Mouse (Mus musculus): ENCODE data around the gene Catsper3. TPM values are rescaled to one million over a fixed set of nuclear protein-coding genes. Genes with fewer than 3 reads are reported as not detected.

Catsper3 gene
- polyA plus RNA-seq, 1 experiment from 2014 or later = not detected

DNA sequence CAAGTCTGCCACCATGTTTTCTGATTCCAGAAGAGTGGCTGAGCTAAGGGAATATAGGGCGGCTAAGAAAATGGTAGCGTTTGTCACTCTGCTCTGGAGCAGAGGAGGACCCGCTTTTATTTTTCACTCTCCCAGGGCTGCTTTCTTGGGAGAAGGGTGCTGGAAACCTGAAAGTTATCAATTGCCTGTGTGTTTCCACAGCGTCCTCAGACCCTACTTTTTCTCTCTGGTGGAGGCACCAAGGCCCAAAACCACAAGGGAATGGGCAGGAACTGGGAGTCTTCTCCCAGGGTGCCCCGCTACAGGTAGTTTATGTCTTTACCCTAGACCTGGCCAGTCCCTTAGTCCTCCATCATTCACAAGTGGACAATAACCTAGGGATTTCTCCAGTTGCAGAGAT is 50.3 kb downstream of the Catsper3 start:
- Histone ChIP-seq H3K27ac (replicated peaks) (0 out of 2 replicates have a peak overlapping the region, but pooled peaks have one; percentile 22), H3K9me3 (replicated peaks) (no peaks in the 10 kb centered on the region), H3K4me1 (peaks cover 39% of the 10 kb centered on the region), H3K9ac (no peak overlapping the region), H3K36me3 (no peaks in the 10 kb centered on the region), H3K4me2 (replicated peaks) (peak overlapping the region; percentile 19; the same call in 1 of the 2 replicates), H3K27me3 (peaks cover 56% of the 10 kb centered on the region), H3K4me3 (replicated peaks) (peak overlapping the region; percentile 36)
- WGBS = 11% methylated on average over 5 of the region's 5 CpGs
- no peak for ATAC-seq (ENCODE audit: insufficient number of reproducible peaks, low FRiP score, low TSS enrichment, low read depth)

GRCm38 (mm10) chr13:55835548-55836097 is 51.3 kb downstream of the Catsper3 start:
- Histone ChIP-seq H3K36me3 (no peaks in the 10 kb centered on the region), H3K27me3 (peaks cover 57% of the 10 kb centered on the region), H3K4me2 (replicated peaks) (peak overlapping the region; percentile 40), H3K27ac (replicated peaks) (peak overlapping the region; percentile 58), H3K4me1 (peaks cover 37% of the 10 kb centered on the region), H3K4me3 (replicated peaks) (peak overlapping the region; percentile 36), H3K9ac (peak overlapping the region; percentile 33; the same call in 1 of the 2 replicates), H3K9me3 (replicated peaks) (no peaks in the 10 kb centered on the region)
- ATAC-seq (ENCODE audit: insufficient number of reproducible peaks, low FRiP score, low TSS enrichment, low read depth) = 0 out of 2 replicates have a peak, but pooled peaks have one; percentile 8
- under 1% methylated on average over 33 of the region's 33 CpGs for whole genome bisulfite sequencing

DNA sequence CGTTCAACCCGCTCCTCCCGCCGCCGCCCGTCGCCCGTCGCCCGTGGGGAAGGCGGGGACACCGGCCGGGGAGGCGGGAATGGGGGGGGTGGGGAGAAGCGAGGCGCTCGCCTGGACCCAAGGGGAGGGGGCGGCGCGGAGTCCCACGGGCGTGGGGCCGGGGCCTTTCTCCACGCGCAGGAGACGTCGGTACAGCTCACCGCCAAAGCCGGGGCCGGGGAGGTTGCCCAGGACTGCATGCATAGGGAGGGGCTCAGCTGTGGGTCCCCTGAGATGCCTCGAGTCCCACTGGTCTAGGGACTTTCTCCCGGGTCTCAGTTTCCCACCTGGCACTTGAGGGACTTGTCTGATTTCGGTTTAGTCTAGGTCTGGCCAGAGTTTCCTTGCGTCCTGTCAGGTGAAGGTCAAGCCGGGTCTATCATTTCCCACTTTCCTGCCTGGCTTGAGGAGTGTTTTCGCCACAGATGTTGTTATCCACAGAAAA is 51.8 kb downstream of the Catsper3 start, which contains the start of gene Pitx1:
Gene Pitx1, minus strand, starts transcription at position 51 of the 484 bp plus-strand sequence.
- peak within 1 kb of the TSS; percentile 40 for H3K4me2 ChIP-seq (replicated peaks)
- no peaks in the 10 kb centered on the region for H3K9me3 ChIP-seq (replicated peaks)
- peak within 1 kb of the TSS; percentile 58 for H3K27ac ChIP-seq (replicated peaks)
- peaks cover 37% of the 10 kb centered on the region for H3K4me1 ChIP-seq
- H3K36me3 ChIP-seq = no peaks in the 10 kb centered on the region
- peak within 1 kb of the TSS; percentile 36 for H3K4me3 ChIP-seq (replicated peaks)
- no peak for ATAC-seq (ENCODE audit: insufficient number of reproducible peaks, low FRiP score, low TSS enrichment, low read depth)
- H3K9ac ChIP-seq = peak within 1 kb of the TSS; percentile 33; the same call in 1 of the 2 replicates
- peaks cover 58% of the 10 kb centered on the region for H3K27me3 ChIP-seq
- 3% methylated on average over 33 of the region's 36 CpGs for WGBS

DNA sequence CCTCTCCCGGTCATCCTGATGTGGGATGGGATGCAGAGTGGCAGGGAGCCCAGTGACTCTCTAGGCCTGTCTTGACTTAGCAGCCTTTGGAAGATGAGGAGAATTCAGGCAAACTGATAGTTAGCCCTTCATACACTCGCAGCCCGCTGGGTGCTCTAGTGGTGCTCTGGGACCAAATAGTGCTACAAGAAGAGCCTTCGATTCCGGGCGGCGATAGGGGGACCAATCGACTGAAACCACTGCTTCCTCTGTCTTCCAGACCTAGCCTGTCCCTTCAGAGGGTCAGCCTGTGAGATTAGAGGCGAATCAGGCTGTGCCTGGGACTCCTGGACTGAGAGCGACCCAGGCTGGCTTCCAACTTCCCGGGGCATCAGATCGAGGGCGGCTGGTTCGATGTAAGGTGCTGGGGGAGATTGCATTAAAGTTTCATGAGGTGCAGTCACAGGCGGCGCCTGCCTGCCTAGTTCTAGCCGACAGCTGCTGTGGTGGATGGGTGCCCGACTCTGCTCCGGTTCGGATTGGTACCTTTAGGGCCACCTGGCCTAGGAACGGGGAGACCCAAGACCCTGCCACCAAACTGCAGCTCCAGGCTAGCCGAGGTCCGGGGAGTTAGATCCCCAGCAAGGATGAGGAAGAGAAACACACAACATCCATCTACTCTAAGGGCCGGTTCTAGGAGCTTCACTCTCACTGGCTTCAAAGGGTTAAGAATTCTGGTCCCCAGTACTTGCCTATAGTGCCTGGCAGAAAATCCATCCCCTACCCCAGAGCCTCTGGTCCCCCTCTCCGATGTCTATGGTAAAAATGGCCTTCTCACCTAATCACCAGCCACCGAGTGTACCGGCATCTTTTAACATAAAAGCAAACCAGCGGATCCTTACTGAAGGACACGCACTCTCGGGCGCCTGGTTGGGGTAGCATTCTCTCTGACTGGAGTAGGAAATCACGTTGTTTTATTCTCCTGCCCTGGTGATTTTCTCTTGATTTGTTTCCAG is 52.7 kb downstream of the Catsper3 start:
- Histone ChIP-seq H3K4me2 (replicated peaks) (peak overlapping the region; percentile 8; the same call in 1 of the 2 replicates), H3K27ac (replicated peaks) (no peak overlapping the region), H3K4me1 (peaks cover 32% of the 10 kb centered on the region), H3K36me3 (no peaks in the 10 kb centered on the region), H3K9me3 (replicated peaks) (no peaks in the 10 kb centered on the region), H3K9ac (no peak overlapping the region), H3K4me3 (replicated peaks) (peak overlapping the region; percentile 36; the same call in 1 of the 2 replicates), H3K27me3 (peaks cover 60% of the 10 kb centered on the region)
- ATAC-seq (ENCODE audit: insufficient number of reproducible peaks, low FRiP score, low TSS enrichment, low read depth) = no peak
- 8% methylated on average over 32 of the region's 32 CpGs for WGBS

DNA sequence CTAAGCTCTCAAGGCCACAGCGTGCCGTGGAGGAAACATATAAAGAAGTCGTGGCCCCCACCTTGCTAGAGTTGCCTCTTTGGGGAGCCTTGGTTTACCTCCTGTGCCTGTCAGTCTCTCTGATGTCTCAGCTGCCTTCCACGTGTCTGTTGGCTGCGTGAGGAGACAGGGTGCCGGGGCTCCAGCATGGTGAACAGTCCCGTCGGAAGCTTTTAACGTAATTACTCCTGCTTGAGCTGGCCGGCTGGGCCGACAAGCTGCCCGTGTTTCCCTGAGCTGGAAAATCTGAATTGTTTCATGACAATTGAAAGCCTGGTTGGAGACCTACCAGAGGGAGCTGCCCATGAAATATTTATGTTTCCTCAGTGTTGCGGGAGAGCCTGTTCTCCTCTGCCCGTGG is 55.9 kb downstream of the Catsper3 start:
- Histone ChIP-seq H3K4me1 (peaks cover 32% of the 10 kb centered on the region), H3K4me3 (replicated peaks) (no peak overlapping the region), H3K27me3 (peaks cover 48% of the 10 kb centered on the region), H3K4me2 (replicated peaks) (no peak overlapping the region), H3K36me3 (no peaks in the 10 kb centered on the region), H3K9ac (no peak overlapping the region), H3K9me3 (replicated peaks) (no peaks in the 10 kb centered on the region), H3K27ac (replicated peaks) (no peak overlapping the region; the same call in 1 of the 2 replicates)
- no peak for ATAC-seq (ENCODE audit: insufficient number of reproducible peaks, low FRiP score, low TSS enrichment, low read depth)
- 24% methylated on average over 14 of the region's 14 CpGs for WGBS

GRCm38 (mm10) chr13:55843700-55844099 is 59.3 kb downstream of the Catsper3 start:
- Histone ChIP-seq H3K4me3 (replicated peaks) (no peak overlapping the region), H3K27me3 (peaks cover 81% of the 10 kb centered on the region), H3K36me3 (no peaks in the 10 kb centered on the region), H3K9me3 (replicated peaks) (no peaks in the 10 kb centered on the region), H3K4me1 (peaks cover 21% of the 10 kb centered on the region), H3K9ac (no peak overlapping the region), H3K4me2 (replicated peaks) (no peak overlapping the region), H3K27ac (replicated peaks) (no peak overlapping the region)
- WGBS = 96% methylated on average over 1 of the region's 1 CpGs
- no peak for ATAC-seq (ENCODE audit: insufficient number of reproducible peaks, low FRiP score, low TSS enrichment, low read depth)

DNA sequence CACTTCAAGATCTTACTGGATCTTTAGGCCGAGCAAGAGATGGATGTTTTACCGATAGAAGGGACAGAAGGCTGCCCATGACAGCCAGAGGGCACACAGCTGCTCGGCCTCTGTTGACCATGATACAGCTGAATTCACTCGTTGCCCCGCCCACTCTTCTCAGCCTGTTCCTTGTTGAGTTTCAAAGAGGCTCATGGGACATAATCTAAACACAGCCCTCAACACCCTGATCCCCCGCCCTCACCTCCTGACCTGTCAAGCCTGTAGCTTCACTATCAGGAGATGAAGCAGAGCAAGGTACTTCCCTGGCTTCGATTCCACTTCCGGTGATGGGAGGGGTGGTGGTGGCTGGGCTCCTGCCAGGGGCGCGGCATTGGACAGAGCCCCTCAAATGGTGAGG is 63.4 kb downstream of the Catsper3 start:
- Histone ChIP-seq H3K27ac (replicated peaks) (no peak overlapping the region), H3K27me3 (peaks cover 65% of the 10 kb centered on the region), H3K4me1 (no peaks in the 10 kb centered on the region), H3K36me3 (no peaks in the 10 kb centered on the region), H3K9me3 (replicated peaks) (no peaks in the 10 kb centered on the region), H3K9ac (no peak overlapping the region), H3K4me2 (replicated peaks) (no peak overlapping the region), H3K4me3 (replicated peaks) (no peak overlapping the region)
- 46% methylated on average over 10 of the region's 10 CpGs for WGBS
- 0 out of 2 replicates have a peak, but pooled peaks have one; percentile 16 for ATAC-seq (ENCODE audit: insufficient number of reproducible peaks, low FRiP score, low TSS enrichment, low read depth)

- no peaks in the 10 kb centered on the region for H3K36me3 ChIP-seq
- H3K9ac ChIP-seq = no peak overlapping the region
- no peak overlapping the region for H3K4me3 ChIP-seq (replicated peaks)
- H3K4me2 ChIP-seq (replicated peaks) = no peak overlapping the region
- H3K27me3 ChIP-seq = peaks cover 70% of the 10 kb centered on the region
- WGBS = 74% methylated on average over 13 of the region's 13 CpGs
- ATAC-seq (ENCODE audit: insufficient number of reproducible peaks, low FRiP score, low TSS enrichment, low read depth) = no peak
- H3K27ac ChIP-seq (replicated peaks) = no peak overlapping the region
- H3K4me1 ChIP-seq = no peaks in the 10 kb centered on the region
- no peaks in the 10 kb centered on the region for H3K9me3 ChIP-seq (replicated peaks)
These were observed 64.3 kb downstream of the Catsper3 start for GRCm38 (mm10) chr13:55848604-55849190.

GRCm38 (mm10) chr13:55850726-55851125 is 66.4 kb downstream of the Catsper3 start:
- Histone ChIP-seq H3K27me3 (peaks cover 69% of the 10 kb centered on the region), H3K9me3 (replicated peaks) (no peaks in the 10 kb centered on the region), H3K4me3 (replicated peaks) (no peak overlapping the region), H3K4me1 (peaks cover 4% of the 10 kb centered on the region), H3K9ac (no peak overlapping the region), H3K27ac (replicated peaks) (no peak overlapping the region), H3K36me3 (no peaks in the 10 kb centered on the region), H3K4me2 (replicated peaks) (no peak overlapping the region)
- no peak for ATAC-seq (ENCODE audit: insufficient number of reproducible peaks, low FRiP score, low TSS enrichment, low read depth)
- 80% methylated on average over 5 of the region's 5 CpGs for WGBS

DNA sequence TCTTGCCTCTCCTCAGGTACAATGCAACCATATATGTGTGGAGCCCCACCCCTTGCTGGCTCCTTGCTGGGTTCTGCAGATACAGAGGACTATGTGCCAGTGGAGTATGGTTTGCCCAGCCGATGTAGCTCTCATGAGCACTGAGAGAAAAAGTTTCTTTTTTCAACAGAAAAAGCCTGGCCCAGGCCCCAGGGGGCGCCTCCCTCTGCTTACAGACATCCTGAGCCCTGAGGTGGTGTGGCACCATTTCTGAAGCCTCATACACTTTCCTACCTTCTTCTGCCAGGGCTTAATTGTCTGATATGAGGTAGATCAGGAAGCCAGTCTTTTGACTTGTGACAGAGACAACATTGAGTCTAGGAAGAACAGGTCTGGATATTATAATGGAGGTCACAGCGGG is 67.8 kb downstream of the Catsper3 start:
- Histone ChIP-seq H3K9me3 (replicated peaks) (no peaks in the 10 kb centered on the region), H3K4me1 (peaks cover 13% of the 10 kb centered on the region), H3K9ac (no peak overlapping the region), H3K36me3 (no peaks in the 10 kb centered on the region), H3K4me2 (replicated peaks) (no peak overlapping the region), H3K27ac (replicated peaks) (no peak overlapping the region), H3K4me3 (replicated peaks) (no peak overlapping the region), H3K27me3 (peaks cover 63% of the 10 kb centered on the region)
- 77% methylated on average over 3 of the region's 3 CpGs for WGBS
- ATAC-seq (ENCODE audit: insufficient number of reproducible peaks, low FRiP score, low TSS enrichment, low read depth) = no peak

- no peak overlapping the region for H3K4me3 ChIP-seq (replicated peaks)
- peaks cover 13% of the 10 kb centered on the region for H3K4me1 ChIP-seq
- no peak overlapping the region for H3K4me2 ChIP-seq (replicated peaks)
- H3K9ac ChIP-seq = no peak overlapping the region
- 0 out of 2 replicates have a peak, but pooled peaks have one; percentile 35 for ATAC-seq (ENCODE audit: insufficient number of reproducible peaks, low FRiP score, low TSS enrichment, low read depth)
- 28% methylated on average over 7 of the region's 7 CpGs for WGBS
- H3K27me3 ChIP-seq = peaks cover 70% of the 10 kb centered on the region
- no peaks in the 10 kb centered on the region for H3K36me3 ChIP-seq
- H3K9me3 ChIP-seq (replicated peaks) = no peaks in the 10 kb centered on the region
- no peak overlapping the region for H3K27ac ChIP-seq (replicated peaks)
These were observed 71.4 kb downstream of the Catsper3 start for GRCm38 (mm10) chr13:55855793-55856192.

Measured in embryonic facial prominence, embryonic 15.5 days (tissue).